Mouse (Mus musculus): ENCODE measurements around the gene Serpinb9b.

GRCm38 (mm10) chr13:33080356-33080755 lies 53.1 kb downstream of the Serpinb9b start:
- TF ChIP-seq POLR2A (IDR thresholded peaks at IDR 0.05; ENCODE audit: borderline replicate concordance, extremely low read depth, low read depth, low read length) (no peak), CTCF (IDR thresholded peaks at IDR 0.05; ENCODE audit: insufficient read depth, low read length) (0 out of 2 replicates have a peak, but pooled peaks have one; percentile 25)

Data from lung, adult 2 months (tissue).